Comparison of ENCODE assay signal across 25 mouse cellular contexts in the genomic region with DNA sequence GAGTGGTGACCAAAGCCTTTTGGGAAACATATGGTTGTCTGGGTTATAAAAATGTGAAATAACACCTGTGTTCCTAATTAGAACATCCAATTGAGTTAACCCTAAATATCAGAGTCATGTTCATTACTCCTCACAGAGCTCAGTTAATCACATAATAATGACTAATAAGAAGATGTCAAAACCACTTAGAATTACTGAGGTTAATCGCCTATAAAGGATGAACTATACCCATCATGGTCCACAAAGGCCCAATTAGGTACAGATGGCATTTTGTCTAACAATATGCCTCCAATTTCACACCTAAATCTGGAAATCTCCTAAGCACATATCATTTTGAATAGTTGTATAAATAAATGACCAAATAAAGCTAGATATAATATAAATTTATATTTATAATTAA.
DNase-seq lines count a peak whose midpoint lies in the region; ATAC-seq lines count a peak whose summit lies in the region.
"Had no signal": no experiment of that assay in that cellular context is flagged by ENCODE, and none has a peak within 500 bp of the region (broad histone marks: within the 10 kb centered on the region; RNA-seq: fewer than 3 reads in every experiment).

No protein-coding gene starts in this region.

- H3K36me3 ChIP-seq in embryonic facial prominence, embryonic 14.5 days (ENCODE audit: control insufficient read depth, insufficient read depth, low read length), result no peaks in the 10 kb centered on the region
- no peaks in the 10 kb centered on the region for H3K36me3 ChIP-seq in embryonic facial prominence, embryonic 10.5 days (replicated peaks)
- no peaks in the 10 kb centered on the region for H3K36me3 ChIP-seq in hindbrain, embryonic 16.5 days (ENCODE audit: control insufficient read depth, insufficient read depth, low read length)
- no peaks in the 10 kb centered on the region for H3K36me3 ChIP-seq in hindbrain, embryonic 14.5 days (replicated peaks; ENCODE audit: control insufficient read depth, insufficient read depth)
- H3K36me3 ChIP-seq: embryonic facial prominence, embryonic 15.5 days; heart, embryonic 12.5 days; heart, embryonic 15.5 days; hindbrain, embryonic 12.5 days; intestine, embryonic 15.5 days had no signal

- H3K9ac ChIP-seq in embryonic facial prominence, embryonic 14.5 days (ENCODE audit: low read depth, low read length), result no peak overlapping the region
- no peak overlapping the region for H3K9ac ChIP-seq in hindbrain, embryonic 16.5 days (ENCODE audit: low read depth, low read length)
- no peak overlapping the region for H3K9ac ChIP-seq in hindbrain, embryonic 14.5 days
- H3K9ac ChIP-seq: embryonic facial prominence, embryonic 15.5 days; heart, embryonic 12.5 days; heart, embryonic 15.5 days; hindbrain, embryonic 12.5 days; intestine, embryonic 15.5 days had no signal

- H3K4me1 ChIP-seq in embryonic facial prominence, embryonic 14.5 days (ENCODE audit: control insufficient read depth, insufficient read depth, low read length), result no peaks in the 10 kb centered on the region
- H3K4me1 ChIP-seq in embryonic facial prominence, embryonic 10.5 days, result no peaks in the 10 kb centered on the region
- H3K4me1 ChIP-seq in hindbrain, embryonic 16.5 days (ENCODE audit: control insufficient read depth, insufficient read depth, low read depth, low read length), result no peaks in the 10 kb centered on the region
- H3K4me1 ChIP-seq in hindbrain, embryonic 14.5 days (replicated peaks; ENCODE audit: control insufficient read depth, insufficient read depth, low read length), result no peaks in the 10 kb centered on the region
- H3K4me1 ChIP-seq: embryonic facial prominence, embryonic 15.5 days; heart, embryonic 12.5 days; heart, embryonic 15.5 days; hindbrain, embryonic 12.5 days; intestine, embryonic 15.5 days had no signal

- peak; percentile 2 for DNase-seq in embryonic facial prominence, embryonic 14.5 days (ENCODE audit: low spot score)
- DNase-seq in embryonic facial prominence, embryonic 10.5 days (ENCODE audit: low spot score), result no peak
- DNase-seq in hindbrain, embryonic 14.5 days (ENCODE audit: low spot score), result no peak
- peak; percentile 9 for DNase-seq in Muller cell, postnatal 12 days (ENCODE audit: inconsistent ontology term)
- peak; percentile 84 for DNase-seq in retina, embryonic 14.5 days (ENCODE audit: low spot score)
- no peak for DNase-seq in urinary bladder, postnatal 25 days (ENCODE audit: low spot score)
- DNase-seq in thymus, postnatal 36 days, result no peak
- DNase-seq: adrenal gland, postnatal 10 days; adrenal gland, postnatal 36 days; cerebellum, adult 11-12 months; cerebellum, adult 8-10 months; cerebellum, postnatal 36 days; embryo, embryonic 11 days; gastrocnemius, postnatal 25 days; heart, adult 18-20 months; heart, postnatal 10 days; heart, postnatal 4 days; kidney, adult 11 months had no signal

- H3K9me3 ChIP-seq in embryonic facial prominence, embryonic 14.5 days (ENCODE audit: control insufficient read depth, low read length), result no peaks in the 10 kb centered on the region
- no peaks in the 10 kb centered on the region for H3K9me3 ChIP-seq in embryonic facial prominence, embryonic 10.5 days
- no peaks in the 10 kb centered on the region for H3K9me3 ChIP-seq in hindbrain, embryonic 16.5 days (ENCODE audit: control insufficient read depth, low read length)
- no peaks in the 10 kb centered on the region for H3K9me3 ChIP-seq in hindbrain, embryonic 14.5 days (ENCODE audit: control insufficient read depth, low read length)
- H3K9me3 ChIP-seq: embryonic facial prominence, embryonic 15.5 days; heart, embryonic 12.5 days; heart, embryonic 15.5 days; hindbrain, embryonic 12.5 days; intestine, embryonic 15.5 days had no signal

- no peak overlapping the region for H3K4me3 ChIP-seq in embryonic facial prominence, embryonic 14.5 days (ENCODE audit: low read depth, low read length)
- H3K4me3 ChIP-seq in embryonic facial prominence, embryonic 10.5 days, result no peak overlapping the region
- no peak overlapping the region for H3K4me3 ChIP-seq in hindbrain, embryonic 16.5 days (ENCODE audit: low read length)
- no peak overlapping the region for H3K4me3 ChIP-seq in hindbrain, embryonic 14.5 days (replicated peaks; ENCODE audit: low read length)
- H3K4me3 ChIP-seq: embryonic facial prominence, embryonic 15.5 days; heart, embryonic 12.5 days; heart, embryonic 15.5 days; hindbrain, embryonic 12.5 days; intestine, embryonic 15.5 days had no signal

- 0 out of 2 replicates have a peak, but pooled peaks have one; percentile 37 for ATAC-seq in embryonic facial prominence, embryonic 14.5 days (ENCODE audit: low read depth)
- peak; percentile 64; the same call in 1 of the 2 replicates for ATAC-seq in hindbrain, embryonic 16.5 days
- ATAC-seq in hindbrain, embryonic 14.5 days (ENCODE audit: low FRiP score), result no peak
- ATAC-seq: intestine, embryonic 15.5 days; Patski had no signal

- H3K27me3 ChIP-seq in embryonic facial prominence, embryonic 14.5 days (replicated peaks; ENCODE audit: control insufficient read depth, insufficient read depth, low read length), result no peaks in the 10 kb centered on the region
- no peaks in the 10 kb centered on the region for H3K27me3 ChIP-seq in embryonic facial prominence, embryonic 10.5 days (replicated peaks; ENCODE audit: low read depth, poor library complexity, severe bottlenecking)
- H3K27me3 ChIP-seq in hindbrain, embryonic 16.5 days (replicated peaks; ENCODE audit: control insufficient read depth, insufficient read depth, low read length), result no peaks in the 10 kb centered on the region
- H3K27me3 ChIP-seq in hindbrain, embryonic 14.5 days (ENCODE audit: control insufficient read depth, insufficient read depth, low read length), result no peaks in the 10 kb centered on the region
- H3K27me3 ChIP-seq: embryonic facial prominence, embryonic 15.5 days; heart, embryonic 12.5 days; heart, embryonic 15.5 days; hindbrain, embryonic 12.5 days; intestine, embryonic 15.5 days; Patski had no signal

- WGBS in embryonic facial prominence, embryonic 14.5 days, result 71% methylated on average over 1 of the region's 1 CpGs
- 76% methylated on average over 1 of the region's 1 CpGs for WGBS in embryonic facial prominence, embryonic 10.5 days
- WGBS in hindbrain, embryonic 16.5 days, result 75% methylated on average over 1 of the region's 1 CpGs
- WGBS in hindbrain, embryonic 14.5 days, result 45% methylated on average over 1 of the region's 1 CpGs

- no peak overlapping the region for H3K4me2 ChIP-seq in embryonic facial prominence, embryonic 14.5 days (ENCODE audit: low read depth, low read length)
- no peak overlapping the region for H3K4me2 ChIP-seq in hindbrain, embryonic 16.5 days (ENCODE audit: low read length)
- H3K4me2 ChIP-seq in hindbrain, embryonic 14.5 days (replicated peaks), result no peak overlapping the region
- H3K4me2 ChIP-seq: embryonic facial prominence, embryonic 15.5 days; heart, embryonic 12.5 days; heart, embryonic 15.5 days; hindbrain, embryonic 12.5 days; intestine, embryonic 15.5 days had no signal

- H3K27ac ChIP-seq in embryonic facial prominence, embryonic 14.5 days (replicated peaks; ENCODE audit: low read depth, low read length), result no peak overlapping the region
- no peak overlapping the region for H3K27ac ChIP-seq in embryonic facial prominence, embryonic 10.5 days (replicated peaks)
- H3K27ac ChIP-seq in hindbrain, embryonic 16.5 days (ENCODE audit: low read depth, low read length), result no peak overlapping the region
- H3K27ac ChIP-seq in hindbrain, embryonic 14.5 days, result no peak overlapping the region
- H3K27ac ChIP-seq: embryonic facial prominence, embryonic 15.5 days; heart, embryonic 15.5 days; hindbrain, embryonic 12.5 days; intestine, embryonic 15.5 days had no signal

Comparison
In these comparisons a context has a peak if more than half of its experiments do, and no peak if none do; other contexts are left out.
1. DNase-seq: peak in embryonic facial prominence, embryonic 14.5 days (single experiment), Muller cell, postnatal 12 days (single experiment) and retina, embryonic 14.5 days (single experiment); none in embryonic facial prominence, embryonic 10.5 days (single experiment), hindbrain, embryonic 14.5 days (single experiment), urinary bladder, postnatal 25 days (single experiment) and thymus, postnatal 36 days (0 of 2).